Mouse (Mus musculus) neural tube, embryonic 11.5 days (tissue): ENCODE measurements at regions not wholly inside any gene's neighbourhood (a gene's known extent, or its start where the extent isn't known, plus 50 kb on each side); places are given as distances from the start of the nearest gene placed in this dataset.

ENCODE experiments used
- ATAC-seq: fragments of 200-750 bp; cut with Nextera tagmentation; 2 replicates; pipeline ENCODE4 v1.8.0; 2017; ENCODE audit warnings: moderate number of reproducible peaks, mild to moderate bottlenecking, moderate TSS enrichment, moderate library complexity; ENCODE audit not compliant: insufficient read depth, low FRiP score, low TSS enrichment
- DNase-seq: peaks from one replicate; pipeline ENCODE4 v3.0.0-alpha.2; 2015; ENCODE audit warnings: low spot score
- H3K27ac ChIP-seq: fragments of 300-500 bp; sonication (generic); 2 replicates; pipeline ENCODE4 v1.5.1; 2014; ENCODE audit warnings: low read depth, mild to moderate bottlenecking, low read length
- H3K27me3 ChIP-seq: fragments of 300-500 bp; sonication (generic); 2 replicates; pipeline ENCODE4 v1.6.1; 2014; ENCODE audit warnings: mild to moderate bottlenecking, low read length, mixed read lengths; ENCODE audit not compliant: control insufficient read depth, insufficient read depth
- H3K36me3 ChIP-seq: fragments of 300-500 bp; sonication (generic); 2 replicates; pipeline ENCODE4 v1.6.1; 2014; ENCODE audit warnings: mild to moderate bottlenecking, low read length, moderate library complexity, mixed read lengths; ENCODE audit not compliant: control insufficient read depth, insufficient read depth
- H3K4me1 ChIP-seq: fragments of 300-500 bp; sonication (generic); 2 replicates; pipeline ENCODE4 v1.6.1; 2014; ENCODE audit warnings: low read length, mixed read lengths; ENCODE audit not compliant: control insufficient read depth, insufficient read depth
- H3K4me2 ChIP-seq: fragments of 300-500 bp; sonication (generic); 2 replicates; pipeline ENCODE4 v1.6.1; 2014; ENCODE audit warnings: low read depth, mild to moderate bottlenecking, moderate library complexity
- H3K4me3 ChIP-seq: fragments of 300-500 bp; sonication (generic); 2 replicates; pipeline ENCODE4 v1.5.1; 2014; ENCODE audit warnings: low read depth, low read length
- H3K9ac ChIP-seq: fragments of 300-500 bp; sonication (generic); 2 replicates; pipeline ENCODE4 v1.6.1; 2014; ENCODE audit warnings: mild to moderate bottlenecking, low read length
- H3K9me3 ChIP-seq: fragments of 300-500 bp; sonication (generic); 2 replicates; pipeline ENCODE4 v1.6.1; 2016; ENCODE audit warnings: low read length; ENCODE audit not compliant: control insufficient read depth
- WGBS: fragments of 180-500 bp; shearing (Covaris S2); extraction: QIAGEN DNeasy Blood & Tissue Kit; methylation state at CpG from one replicate; pipeline ENCODE4 v1.1.7; 2014; 5-methylcytosine and 5-hydroxymethylcytosine counted together

GRCm38 (mm10) chr4:95166503-95166902, 114.5 kb upstream of the Jun start:
- no peak overlapping the region for H3K9ac ChIP-seq
- no peaks in the 10 kb centered on the region for H3K36me3 ChIP-seq
- no peaks in the 10 kb centered on the region for H3K4me1 ChIP-seq
- H3K27ac ChIP-seq, result no peak overlapping the region
- 82% methylated on average over 5 of the region's 5 CpGs for WGBS
- DNase-seq (no peak), ATAC-seq (no peak)
- H3K9me3 ChIP-seq, result no peaks in the 10 kb centered on the region
- H3K4me3 ChIP-seq, result no peak overlapping the region
- H3K27me3 ChIP-seq, result no peaks in the 10 kb centered on the region
- H3K4me2 ChIP-seq, result no peak overlapping the region

DNA sequence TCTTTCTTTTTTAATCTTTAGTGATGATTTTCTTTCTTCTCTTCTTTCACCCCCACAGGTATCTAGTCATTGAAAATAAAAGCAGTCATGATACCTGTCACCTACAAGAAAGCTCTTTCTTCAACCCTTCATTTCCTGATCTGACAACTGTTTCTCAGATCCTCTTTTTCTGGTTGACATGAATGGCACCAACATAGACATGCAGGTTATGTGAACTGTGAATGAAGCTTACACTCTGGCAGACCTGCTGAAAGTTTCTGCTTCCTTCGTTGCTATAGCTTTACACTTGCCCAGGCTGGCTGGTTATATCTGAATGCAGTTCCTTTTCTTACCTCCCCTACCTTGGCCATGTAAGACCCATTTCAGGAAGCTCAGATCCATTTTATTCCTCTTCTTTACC, 115.2 kb upstream of the Jun start:
- no peaks in the 10 kb centered on the region for H3K4me1 ChIP-seq
- no peak overlapping the region for H3K4me3 ChIP-seq
- no peaks in the 10 kb centered on the region for H3K27me3 ChIP-seq
- H3K9ac ChIP-seq, result no peak overlapping the region
- H3K9me3 ChIP-seq, result no peaks in the 10 kb centered on the region
- H3K36me3 ChIP-seq, result no peaks in the 10 kb centered on the region
- H3K4me2 ChIP-seq, result no peak overlapping the region
- DNase-seq (no peak), ATAC-seq (no peak)
- WGBS, result 85% methylated on average over 1 of the region's 1 CpGs
- no peak overlapping the region for H3K27ac ChIP-seq

DNA sequence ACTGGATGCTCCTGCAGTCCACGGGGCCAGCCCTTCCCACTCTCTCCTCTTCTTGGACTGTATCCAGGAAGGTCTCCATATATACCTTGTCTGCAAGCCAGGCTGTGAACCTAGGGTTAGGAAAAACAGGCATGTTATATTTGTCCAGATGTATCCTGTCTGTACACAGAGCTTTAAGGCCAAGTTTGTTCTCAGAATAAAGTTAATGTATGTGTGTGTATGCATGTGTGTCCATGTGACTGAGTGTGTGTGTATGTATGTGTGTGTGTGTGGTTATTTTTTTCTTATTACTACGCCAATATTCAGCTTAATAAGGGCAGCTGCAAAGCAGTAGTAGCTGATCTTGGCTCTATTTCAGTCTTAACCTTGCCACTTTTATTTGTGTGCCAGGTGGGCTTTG, 117.7 kb upstream of the Jun start:
- H3K4me2 ChIP-seq, result no peak overlapping the region
- H3K27me3 ChIP-seq, result no peaks in the 10 kb centered on the region
- H3K27ac ChIP-seq, result no peak overlapping the region
- H3K9ac ChIP-seq, result no peak overlapping the region
- H3K9me3 ChIP-seq, result no peaks in the 10 kb centered on the region
- H3K36me3 ChIP-seq, result no peaks in the 10 kb centered on the region
- DNase-seq (no peak), ATAC-seq (no peak)
- whole genome bisulfite sequencing, result 80% methylated on average over 2 of the region's 2 CpGs
- H3K4me1 ChIP-seq, result no peaks in the 10 kb centered on the region
- no peak overlapping the region for H3K4me3 ChIP-seq

DNA sequence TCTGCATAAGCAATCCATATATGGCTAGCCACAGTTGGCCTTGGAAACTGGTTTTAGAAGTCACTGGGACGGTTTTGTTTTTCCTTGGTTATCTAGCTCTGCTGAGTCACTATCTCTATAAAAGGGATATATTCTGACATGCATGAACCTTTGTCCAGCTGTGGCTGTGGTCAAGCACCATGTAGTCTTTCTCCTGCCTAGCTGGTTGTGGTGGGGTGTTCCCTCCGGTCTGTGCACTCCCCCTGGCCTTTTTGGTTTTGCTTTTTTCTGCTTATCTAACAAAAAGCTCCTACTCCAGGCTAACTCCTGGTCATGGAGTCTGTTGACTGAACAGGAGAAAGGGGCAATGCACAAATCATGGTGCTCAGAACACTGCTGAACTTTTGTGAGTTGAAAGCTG, 125.7 kb upstream of the Jun start:
- WGBS, result 75% methylated on average over 2 of the region's 2 CpGs
- Histone ChIP-seq H3K9ac (no peak overlapping the region), H3K27ac (no peak overlapping the region), H3K9me3 (no peaks in the 10 kb centered on the region), H3K27me3 (no peaks in the 10 kb centered on the region), H3K4me1 (no peaks in the 10 kb centered on the region), H3K36me3 (no peaks in the 10 kb centered on the region), H3K4me3 (no peak overlapping the region), H3K4me2 (no peak overlapping the region)
- ATAC-seq (no peak), DNase-seq (no peak)

GRCm38 (mm10) chr4:95178467-95178866, 126.4 kb upstream of the Jun start:
- no peak for DNase-seq
- ATAC-seq, result no peak
- Histone ChIP-seq H3K4me2 (no peak overlapping the region), H3K27me3 (no peaks in the 10 kb centered on the region), H3K27ac (no peak overlapping the region), H3K36me3 (no peaks in the 10 kb centered on the region), H3K9ac (no peak overlapping the region), H3K4me3 (no peak overlapping the region), H3K9me3 (no peaks in the 10 kb centered on the region), H3K4me1 (no peaks in the 10 kb centered on the region)
- 62% methylated on average over 3 of the region's 3 CpGs for WGBS

GRCm38 (mm10) chr4:95178900-95179299, 126.9 kb upstream of the Jun start:
- no peak for ATAC-seq
- Histone ChIP-seq H3K27ac (no peak overlapping the region), H3K4me3 (no peak overlapping the region), H3K36me3 (no peaks in the 10 kb centered on the region), H3K9ac (no peak overlapping the region), H3K27me3 (no peaks in the 10 kb centered on the region), H3K4me2 (no peak overlapping the region), H3K9me3 (no peaks in the 10 kb centered on the region), H3K4me1 (no peaks in the 10 kb centered on the region)
- no peak for DNase-seq
- 78% methylated on average over 8 of the region's 8 CpGs for WGBS

DNA sequence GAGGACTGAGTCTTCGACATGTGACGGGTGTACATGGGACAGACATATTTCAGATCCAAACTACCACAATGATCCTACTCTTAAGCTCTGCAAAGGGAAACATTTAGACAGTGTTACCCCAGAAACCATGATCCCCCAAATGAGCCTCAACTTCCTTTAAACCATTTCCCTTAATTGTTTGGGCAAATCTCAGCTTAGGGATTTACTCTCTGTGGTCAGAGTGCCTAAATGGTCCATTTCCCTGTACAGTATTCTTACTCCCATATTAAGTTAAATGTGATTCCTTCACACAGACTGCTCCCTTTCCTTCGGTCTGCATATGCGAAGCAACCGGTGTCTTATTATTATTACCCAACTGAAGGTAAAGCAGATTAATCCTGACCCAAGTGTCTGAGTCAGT, 128.4 kb upstream of the Jun start:
- no peak for ATAC-seq
- H3K4me1 ChIP-seq, result no peaks in the 10 kb centered on the region
- no peak overlapping the region for H3K27ac ChIP-seq
- 93% methylated on average over 5 of the region's 5 CpGs for WGBS
- no peaks in the 10 kb centered on the region for H3K36me3 ChIP-seq
- no peak for DNase-seq
- H3K27me3 ChIP-seq, result no peaks in the 10 kb centered on the region
- H3K4me2 ChIP-seq, result no peak overlapping the region
- no peaks in the 10 kb centered on the region for H3K9me3 ChIP-seq
- no peak overlapping the region for H3K4me3 ChIP-seq
- H3K9ac ChIP-seq, result no peak overlapping the region

DNA sequence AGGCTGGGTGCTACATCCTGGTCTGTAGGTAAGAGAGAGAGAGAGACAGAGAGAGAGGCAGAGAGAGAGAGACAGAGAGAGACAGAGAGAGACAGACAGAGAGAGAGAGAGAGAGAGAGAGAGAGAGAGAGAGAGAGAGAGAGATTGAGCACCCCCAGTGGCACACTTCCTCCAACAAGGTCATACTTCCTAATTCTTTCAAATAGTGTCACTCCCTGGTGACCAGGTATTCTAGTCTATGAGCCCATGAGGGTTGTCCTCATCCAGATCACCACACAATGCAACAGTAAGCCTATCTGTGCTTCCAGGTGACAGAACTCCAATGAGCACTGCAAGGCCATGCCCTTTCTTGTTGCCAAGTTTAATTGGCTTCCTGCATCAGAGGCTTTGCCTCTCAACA, 129.0 kb upstream of the Jun start:
- DNase-seq, result no peak
- H3K36me3 ChIP-seq, result no peaks in the 10 kb centered on the region
- H3K4me1 ChIP-seq, result no peaks in the 10 kb centered on the region
- no peaks in the 10 kb centered on the region for H3K9me3 ChIP-seq
- H3K27me3 ChIP-seq, result no peaks in the 10 kb centered on the region
- H3K27ac ChIP-seq, result no peak overlapping the region
- no peak overlapping the region for H3K9ac ChIP-seq
- no peak overlapping the region for H3K4me2 ChIP-seq
- no peak overlapping the region for H3K4me3 ChIP-seq
- no peak for ATAC-seq

GRCm38 (mm10) chr4:95184180-95184579, 132.2 kb upstream of the Jun start:
- WGBS, result 93% methylated on average over 4 of the region's 4 CpGs

More at GRCm38 (mm10) chr4:95184180-95184579, 132.2 kb upstream of the Jun start:
- Histone ChIP-seq H3K27me3 (no peaks in the 10 kb centered on the region), H3K27ac (no peak overlapping the region), H3K36me3 (no peaks in the 10 kb centered on the region), H3K4me3 (no peak overlapping the region), H3K9ac (no peak overlapping the region), H3K9me3 (no peaks in the 10 kb centered on the region), H3K4me2 (no peak overlapping the region), H3K4me1 (no peaks in the 10 kb centered on the region)
- ATAC-seq (no peak), DNase-seq (no peak)
